Mouse (Mus musculus) ovary, postnatal 10 days (tissue): ENCODE results near the gene Mtrr.

Source experiments
- DNase-seq: peaks from one replicate; pipeline ENCODE4 v3.0.0; 2022; ENCODE audit warnings: low spot score

Mtrr gene

DNA sequence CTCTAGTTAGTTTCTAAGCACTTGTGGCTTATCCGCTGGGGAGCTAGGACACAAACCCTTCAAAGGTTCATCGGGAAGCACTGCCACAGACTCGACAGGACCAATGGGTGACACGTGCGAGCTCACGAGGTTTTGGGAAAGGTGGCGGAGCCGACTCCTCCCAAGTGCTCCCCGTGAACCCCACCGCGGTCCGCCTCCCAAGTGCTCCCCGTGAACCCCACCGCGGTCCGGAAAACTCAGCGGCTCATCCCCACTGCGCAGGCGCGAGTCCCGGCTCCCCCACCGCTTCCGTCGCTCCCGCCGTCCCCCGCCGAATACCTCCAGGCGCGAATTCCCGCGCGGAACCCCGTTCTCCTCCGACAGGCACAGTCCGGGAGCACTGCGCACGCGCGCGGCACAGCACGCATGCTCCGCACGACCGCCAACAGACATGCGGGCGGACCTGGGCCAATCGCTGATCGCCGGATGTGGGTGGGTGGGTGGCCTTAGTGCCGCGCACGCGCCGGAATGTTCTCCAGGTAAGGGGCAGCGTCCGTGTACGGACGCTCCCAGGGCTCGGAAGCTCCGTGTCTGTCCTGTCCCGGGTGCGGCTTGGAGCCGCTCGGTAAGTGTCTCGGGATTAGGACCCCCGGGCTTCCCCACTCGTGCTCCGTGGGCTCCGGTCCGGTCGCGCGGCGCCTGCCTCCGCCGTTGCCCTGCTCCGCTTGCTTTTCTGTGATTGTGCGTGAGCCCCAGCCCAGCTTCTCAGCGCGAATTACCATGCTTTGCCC lies at the start of gene Mtrr, which contains the start of gene Fastkd3:
Gene Mtrr, minus strand, starts transcription at position 403 of the 770 bp plus-strand sequence.
Gene Fastkd3, plus strand, starts transcription at position 488 of the 770 bp plus-strand sequence.
- DNase-seq: peak; percentile 95

DNA sequence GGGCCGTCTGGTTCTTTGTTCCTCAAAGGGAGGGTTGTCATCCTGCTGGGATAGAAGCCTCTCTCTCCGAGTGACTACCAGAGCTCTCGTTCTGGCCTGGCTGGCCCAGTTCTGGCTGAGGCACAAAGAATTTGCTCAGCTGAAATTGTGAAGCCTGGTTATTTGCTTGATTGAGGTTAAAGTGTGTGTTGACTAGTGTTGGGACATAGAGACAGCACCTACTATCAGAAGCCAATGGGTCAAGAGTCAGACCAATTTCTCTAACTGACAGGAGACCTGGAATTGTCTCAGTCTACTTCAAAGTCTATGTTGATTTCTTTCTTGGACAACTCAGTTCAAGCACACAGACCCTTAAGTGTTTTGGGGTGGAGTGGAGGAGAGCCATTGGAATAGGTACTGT lies 45.1 kb upstream of the Mtrr start:
- no peak for DNase-seq

DNA sequence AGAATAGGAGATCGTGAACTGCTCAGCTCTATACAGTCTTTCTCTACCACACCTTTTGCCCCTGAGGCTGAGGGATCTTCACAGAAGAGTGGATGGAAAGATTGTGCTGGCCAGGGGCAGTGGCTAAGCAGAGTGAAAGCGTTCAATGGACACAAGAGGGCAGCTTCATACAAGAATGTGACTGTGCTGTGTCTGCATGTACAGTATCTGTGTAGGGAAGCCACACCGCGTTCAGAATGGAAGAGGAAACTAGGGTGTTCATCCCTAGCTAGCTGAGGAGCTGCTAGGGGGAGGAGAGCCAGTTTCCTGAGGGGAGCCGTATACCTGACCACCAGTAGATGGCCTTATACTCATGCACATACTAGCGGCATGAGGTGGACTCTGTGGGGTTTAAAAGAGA lies 40.8 kb upstream of the Mtrr start:
- DNase-seq: no peak

DNA sequence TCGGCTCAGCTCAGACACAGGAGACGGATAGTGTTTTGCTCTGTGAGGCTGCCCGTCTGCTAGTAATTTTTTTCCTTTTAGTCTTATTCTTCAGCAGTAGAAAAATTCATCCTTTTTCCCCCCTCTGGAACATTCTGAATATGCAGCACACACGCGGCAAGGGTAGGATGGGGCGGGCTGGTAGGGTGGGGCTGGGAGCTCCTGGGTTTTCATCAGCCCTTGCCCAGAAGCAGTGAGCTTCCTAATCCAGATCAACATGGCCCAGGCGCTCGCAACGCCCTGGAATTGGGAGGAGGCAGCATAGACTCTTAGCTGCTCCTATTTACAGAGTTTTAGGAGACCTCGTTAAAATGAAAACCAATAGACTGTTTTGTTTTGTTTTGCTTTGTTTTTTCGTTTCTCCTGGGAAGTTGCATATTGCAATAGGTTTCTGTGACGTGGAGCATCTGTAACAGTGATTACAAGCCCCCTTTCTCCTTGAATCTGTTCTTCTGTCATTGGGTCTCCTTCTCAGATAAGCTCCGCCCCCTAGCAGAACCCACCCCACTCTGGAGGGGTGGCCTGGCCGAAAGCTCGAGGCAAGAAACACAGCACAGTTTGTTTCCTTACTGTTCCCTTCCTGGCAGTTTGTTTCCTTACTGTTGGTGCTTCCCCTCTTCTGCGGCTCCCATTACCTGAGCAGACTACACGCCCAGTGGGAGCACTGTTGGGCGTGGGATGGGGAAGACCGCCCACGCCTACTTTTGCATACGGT lies 25.9 kb upstream of the Mtrr start:
- no peak for DNase-seq

DNA sequence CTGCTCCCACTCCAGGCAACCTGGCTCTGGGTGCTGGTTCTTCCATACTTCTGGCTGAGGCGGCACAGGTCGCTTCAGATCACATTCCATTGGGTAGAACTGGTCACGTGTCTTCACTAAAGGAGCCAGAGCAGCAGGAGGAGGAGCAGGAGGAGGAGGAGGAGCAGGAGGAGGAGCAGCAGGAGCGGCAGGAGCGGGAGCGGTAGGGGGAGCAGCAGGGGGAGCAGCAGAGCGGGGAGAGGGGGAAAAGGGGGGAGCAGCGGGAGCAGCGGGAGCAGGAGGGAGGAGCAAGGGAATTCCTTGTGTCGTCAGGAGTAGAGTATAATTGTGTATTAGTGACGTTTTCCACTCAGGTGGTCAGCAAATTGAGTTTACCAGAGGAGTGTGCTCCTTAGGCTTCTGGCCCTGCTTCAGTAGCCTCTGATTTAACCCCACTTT lies 23.8 kb upstream of the Mtrr start:
- DNase-seq: no peak

DNA sequence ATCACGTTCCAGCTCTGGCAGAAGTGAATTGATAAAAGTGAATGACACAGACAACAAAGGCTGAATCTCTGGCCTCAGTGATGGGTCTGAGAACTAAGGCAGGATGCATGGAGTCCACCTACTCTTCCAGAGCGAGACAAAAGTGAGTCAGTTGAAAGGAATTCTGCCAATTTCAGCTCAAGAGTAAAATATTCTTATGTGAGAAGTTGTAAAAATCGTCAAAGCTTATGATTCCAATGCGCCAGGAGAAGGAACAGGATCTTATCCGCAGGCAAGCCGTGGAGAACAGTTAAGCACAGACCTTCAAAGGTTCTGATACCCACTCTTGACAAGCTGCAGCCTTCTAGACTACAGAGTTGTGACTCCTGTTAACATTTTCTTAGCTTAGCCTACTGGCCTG lies 21.1 kb upstream of the Mtrr start:
- DNase-seq: no peak

DNA sequence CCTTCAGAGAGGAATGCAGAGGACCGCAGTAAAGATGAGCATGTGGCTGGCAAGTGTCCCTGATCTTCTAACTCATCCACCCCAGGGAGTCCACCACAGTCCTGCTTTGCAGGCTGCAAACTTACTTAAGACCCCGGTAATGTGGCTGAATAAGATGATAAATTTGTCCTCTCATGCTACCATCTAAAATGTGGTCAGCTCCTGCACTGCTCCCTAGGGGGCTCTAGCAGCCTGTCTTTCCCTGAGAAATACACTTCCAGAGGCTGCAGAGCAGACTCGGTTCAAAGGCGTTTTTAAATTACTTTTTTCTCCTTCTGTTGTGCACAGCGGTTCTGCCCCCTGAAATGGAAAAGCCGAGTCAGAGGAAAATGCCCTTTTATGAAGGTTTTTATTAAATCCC lies 19.2 kb upstream of the Mtrr start:
- DNase-seq: no peak

DNA sequence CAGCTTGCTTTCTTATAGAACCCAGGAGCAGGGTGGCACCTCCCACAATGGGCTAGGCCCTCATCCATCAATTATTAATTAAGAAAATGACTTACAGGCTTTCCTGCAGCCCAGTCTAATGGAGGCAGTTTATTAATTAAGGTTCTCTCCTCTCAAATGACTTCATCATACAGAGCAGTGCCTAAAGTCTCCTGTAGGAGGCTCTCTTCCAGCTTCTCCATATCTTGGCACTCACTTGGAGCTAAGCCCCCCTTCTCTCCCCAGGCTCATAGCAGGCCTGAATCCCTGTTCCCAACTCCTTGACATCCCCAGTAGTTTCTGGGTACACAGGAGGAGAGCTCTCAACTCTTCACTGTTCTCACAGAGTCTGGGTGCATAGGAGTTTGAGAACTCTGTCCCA lies 17.0 kb upstream of the Mtrr start:
- DNase-seq: no peak

DNA sequence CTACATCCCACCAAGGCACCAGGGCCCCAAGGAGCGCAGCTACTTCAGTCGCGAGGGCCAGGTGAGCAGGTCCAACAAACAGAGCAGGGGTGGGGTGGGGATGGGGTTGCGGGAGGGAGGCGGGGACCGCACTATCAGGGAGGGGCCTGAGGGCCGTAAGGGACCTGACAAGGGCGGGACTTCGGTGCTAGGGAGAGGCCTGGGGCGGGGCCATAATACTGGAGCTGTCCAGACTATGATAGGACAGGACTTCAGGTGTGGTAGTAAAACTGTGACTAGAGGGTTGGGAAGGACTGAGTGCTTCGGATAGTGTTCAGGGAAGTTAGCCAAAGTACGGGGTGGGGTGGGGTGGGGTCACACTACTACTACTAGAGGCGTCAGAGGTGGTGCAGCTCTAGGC lies 15.7 kb upstream of the Mtrr start:
- no peak for DNase-seq

DNA sequence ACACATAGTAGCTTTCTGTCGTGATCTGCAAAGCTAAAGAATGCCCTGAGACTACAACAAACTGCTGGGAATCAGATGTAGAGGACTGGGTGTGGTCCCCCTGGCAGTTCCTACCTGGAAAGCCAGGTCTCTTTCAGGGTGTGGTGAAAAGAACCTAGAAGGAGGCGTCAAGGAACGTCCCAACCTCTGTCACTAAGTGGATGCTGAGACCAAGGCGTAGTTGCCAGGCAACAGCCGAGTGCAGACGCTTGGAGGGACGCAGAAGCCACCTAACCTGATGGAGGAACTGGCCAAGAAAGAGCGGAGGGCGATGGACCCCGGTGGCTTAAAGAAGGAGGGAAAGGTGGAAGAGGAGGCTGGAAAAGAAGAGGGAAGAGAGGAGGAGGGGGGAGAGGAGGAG lies 15.2 kb upstream of the Mtrr start, which contains the start of gene 1700001L19Rik:
Gene 1700001L19Rik, plus strand, starts transcription at position 223 of the 400 bp plus-strand sequence.
- DNase-seq: no peak

DNA sequence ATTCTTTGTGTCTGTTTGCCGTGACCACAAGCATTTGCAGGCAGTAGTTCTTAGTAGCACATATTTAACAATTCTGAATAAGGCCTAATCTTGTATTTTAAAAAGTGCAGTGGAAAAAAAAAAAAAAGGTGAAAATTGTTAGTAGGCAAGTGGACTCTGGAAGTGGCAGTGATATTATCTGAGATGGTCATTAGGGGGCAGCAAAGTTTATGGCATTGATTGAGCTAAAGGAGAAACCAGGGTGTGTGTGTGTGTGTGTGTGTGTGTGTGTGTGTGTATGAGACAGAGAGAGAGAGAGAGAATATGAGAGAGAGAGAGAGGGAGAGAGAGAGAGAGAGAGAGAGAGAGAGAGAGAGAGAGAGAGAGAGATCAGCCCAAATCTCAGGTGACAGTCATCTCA lies 11.8 kb upstream of the Mtrr start:
- DNase-seq: no peak

DNA sequence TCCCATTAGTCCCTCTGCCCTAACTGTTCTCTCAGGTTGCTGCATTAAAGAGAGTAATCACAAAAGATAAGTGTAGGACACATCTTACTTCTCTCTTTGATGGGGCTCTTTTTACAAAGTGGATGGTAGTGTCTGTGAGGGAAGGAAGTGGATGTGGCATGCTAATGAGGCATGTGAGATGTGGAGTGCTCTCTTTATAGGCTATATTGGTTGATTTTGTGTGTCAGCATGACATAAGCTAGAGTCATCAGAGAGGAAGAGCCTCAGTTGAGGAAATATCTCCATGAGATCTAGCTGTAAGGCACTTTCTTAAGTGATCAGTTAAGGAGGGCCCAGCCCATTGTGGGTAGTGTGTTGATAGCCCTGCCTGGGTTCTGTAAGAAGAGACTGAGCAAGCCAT lies 6.4 kb upstream of the Mtrr start:
- DNase-seq: no peak

DNA sequence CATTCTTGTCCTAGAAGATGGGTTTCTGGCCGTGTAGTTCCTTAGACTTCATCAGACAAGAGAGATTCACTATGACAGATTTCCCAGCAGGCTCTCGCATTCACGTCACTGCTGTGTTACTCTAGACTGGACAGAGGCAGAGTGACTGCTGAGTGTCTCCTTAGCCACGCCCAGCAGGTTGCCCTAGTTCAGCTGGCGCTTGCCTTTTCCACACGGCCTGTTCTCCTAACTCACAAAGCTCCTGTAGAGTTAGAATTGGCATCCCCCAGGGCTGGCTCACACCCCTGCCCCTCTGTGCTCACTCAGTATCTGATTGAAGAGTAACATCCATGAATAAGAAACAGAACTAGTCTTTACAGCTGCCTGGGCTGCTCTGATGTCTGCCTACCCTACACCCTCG lies 3.5 kb upstream of the Mtrr start:
- no peak for DNase-seq

DNA sequence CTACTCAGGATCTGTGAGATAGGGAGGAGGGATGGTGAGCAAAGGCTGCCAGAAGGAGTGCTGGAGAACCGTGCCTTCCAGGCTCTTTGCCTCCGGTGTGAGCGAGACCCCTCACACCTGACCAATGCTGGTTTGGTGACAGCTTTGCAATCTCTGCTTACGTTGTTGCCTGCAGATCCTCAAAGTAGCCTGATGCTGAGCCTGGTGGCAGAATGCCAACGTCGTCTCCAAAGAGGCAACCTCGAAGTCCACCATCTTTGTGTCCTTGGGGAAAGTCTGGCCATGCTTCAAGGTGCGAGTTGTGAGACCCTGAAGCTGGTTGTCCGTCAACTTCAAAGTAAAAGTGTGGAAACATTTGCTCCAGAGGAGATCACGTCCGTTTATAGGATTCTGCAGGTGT lies 2.0 kb upstream of the Mtrr start:
- DNase-seq: no peak

DNA sequence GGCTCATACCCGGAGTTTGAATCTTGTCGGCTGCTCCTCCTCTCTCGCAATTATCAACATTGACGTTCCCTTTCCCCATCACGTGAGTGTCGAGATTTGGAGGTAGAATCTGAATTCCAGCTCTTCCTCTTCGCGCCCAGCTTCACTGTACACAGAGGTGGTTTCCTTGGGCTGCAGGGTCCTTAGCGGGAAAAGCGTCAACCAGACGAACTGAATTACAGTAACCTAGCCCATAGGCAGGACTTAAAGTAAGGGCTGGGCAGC lies 500 bp upstream of the Mtrr start:
- DNase-seq: no peak

DNA sequence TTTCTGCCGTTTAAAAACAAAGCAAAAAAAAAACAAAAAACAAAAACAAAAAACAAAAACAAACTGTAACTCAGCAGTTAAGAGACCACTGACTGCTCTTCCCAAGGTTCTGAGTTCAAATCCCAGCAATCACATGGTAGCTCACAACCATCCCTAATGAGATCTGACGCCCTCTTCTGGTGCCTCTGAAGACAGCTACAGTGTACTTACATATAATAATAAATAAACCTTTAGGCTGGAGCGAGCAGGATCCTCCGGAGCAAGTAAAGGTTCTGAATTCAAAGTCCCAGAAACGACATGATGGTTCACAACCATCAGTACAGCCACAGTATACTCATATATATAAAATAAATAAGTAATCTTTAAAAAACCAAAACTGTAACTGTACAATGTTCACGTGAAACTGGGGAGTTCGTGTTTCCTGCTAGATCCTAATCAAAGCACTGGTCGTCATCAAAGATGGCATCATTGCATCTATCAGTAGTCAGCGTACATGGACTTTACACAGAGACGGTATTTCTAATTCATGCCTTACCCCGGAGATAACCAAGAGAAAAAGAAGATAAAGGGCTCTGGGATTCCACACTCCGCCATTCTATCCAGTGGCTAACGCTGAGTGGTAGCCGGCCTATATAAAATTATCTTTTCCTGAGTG lies 736 bp downstream of the Mtrr start:
- no peak for DNase-seq

DNA sequence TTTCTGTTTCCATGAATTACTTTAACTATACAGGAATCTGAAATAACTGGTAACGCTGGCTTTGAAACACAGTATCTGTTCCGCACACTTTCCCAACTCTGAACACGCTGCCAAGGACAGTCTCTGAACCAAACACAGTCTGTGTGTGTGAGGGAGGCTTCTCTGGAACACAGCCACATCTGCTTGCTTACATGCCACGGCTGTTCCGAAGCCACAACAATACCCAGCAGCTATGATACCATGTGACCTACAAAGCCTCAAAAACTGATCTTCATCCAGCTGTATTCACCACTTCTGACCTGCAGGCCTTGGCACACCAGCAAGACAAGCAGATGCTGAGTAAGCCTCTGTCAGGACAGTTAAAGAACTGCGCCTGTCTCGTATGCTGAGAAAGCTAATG lies 4.0 kb downstream of the Mtrr start:
- DNase-seq: no peak

DNA sequence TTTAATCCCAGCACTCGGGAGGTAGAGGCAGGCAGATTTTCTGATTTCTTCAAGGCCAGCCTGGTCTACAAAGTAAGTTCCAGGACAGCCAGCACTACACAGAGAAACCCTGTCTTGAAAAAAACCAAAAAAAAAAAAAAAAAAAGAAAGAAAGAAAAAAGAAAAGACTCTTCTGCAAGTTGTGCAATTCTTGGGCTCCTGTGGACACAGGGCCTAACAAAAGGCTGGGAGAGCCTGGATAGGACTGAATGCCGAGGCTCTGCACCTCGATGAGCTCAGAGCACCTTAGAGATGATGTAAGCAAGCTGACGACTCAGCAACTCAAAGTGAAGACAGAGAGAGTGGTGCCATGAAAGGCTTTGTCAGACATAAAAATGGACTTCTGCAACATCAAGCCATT lies 7.6 kb downstream of the Mtrr start:
- no peak for DNase-seq

DNA sequence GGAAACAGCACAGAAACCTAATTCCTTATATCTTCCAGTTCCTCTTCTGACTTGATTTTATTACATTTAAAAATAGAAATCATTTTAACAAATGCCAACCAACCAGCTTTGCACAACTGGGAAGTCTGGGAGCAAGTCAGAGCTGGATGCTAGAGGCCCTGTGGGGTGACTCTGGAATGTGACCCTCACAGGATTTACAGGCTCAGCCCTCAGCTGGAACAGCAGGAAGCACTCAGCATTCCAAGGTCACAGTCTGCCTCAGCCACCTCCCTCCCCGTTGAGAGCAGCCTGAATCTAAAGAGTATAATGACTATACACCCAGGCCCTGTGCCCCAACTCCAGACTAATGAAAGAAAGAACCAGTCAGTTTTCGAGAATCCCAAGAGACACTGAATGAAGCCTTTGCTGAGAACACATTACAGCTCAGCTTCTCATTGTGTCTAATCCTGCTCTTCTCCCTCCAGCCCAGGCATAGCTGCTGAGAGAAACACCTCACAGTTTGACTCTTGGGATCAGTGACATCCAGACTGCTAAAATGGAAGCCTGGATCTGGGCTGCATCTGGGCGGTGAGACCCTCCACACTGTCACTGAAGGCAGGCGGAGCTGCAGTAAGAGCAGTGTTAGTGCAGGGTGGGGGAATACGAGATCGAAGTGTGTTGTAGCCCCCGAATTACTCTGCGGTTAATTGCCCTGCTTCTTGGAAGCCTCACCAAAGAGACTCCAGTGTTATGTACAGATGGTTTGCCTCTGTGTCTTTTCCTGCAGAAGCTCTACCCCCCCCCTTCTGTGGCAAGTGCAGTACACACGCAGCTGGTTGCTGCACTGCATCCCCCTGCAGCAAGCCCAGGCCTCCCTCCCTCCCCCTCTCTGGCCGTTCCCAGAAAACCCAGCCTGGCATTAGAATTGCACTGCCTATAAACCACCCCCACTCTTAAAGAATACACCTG lies 8.7 kb downstream of the Mtrr start:
- DNase-seq: no peak

DNA sequence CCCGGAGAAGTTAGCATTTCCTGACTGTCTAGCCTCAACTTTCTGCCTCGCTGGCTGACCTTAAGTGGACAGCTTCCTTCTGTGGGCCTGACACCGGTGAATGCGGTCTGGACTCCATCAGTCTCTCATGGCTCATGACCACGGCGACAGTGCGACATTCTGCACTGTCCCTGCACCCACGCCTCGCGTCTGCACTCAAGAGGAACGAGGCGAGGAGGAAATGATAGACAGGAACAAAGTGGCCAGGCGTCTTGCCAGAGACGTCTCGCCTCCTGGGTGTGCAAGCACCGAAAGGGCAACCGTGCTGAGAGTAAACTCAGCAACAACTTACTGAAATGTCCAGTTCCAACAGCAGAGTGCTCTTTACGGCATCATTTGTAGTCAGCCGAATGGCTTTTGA lies 9.7 kb downstream of the Mtrr start:
- no peak for DNase-seq

DNA sequence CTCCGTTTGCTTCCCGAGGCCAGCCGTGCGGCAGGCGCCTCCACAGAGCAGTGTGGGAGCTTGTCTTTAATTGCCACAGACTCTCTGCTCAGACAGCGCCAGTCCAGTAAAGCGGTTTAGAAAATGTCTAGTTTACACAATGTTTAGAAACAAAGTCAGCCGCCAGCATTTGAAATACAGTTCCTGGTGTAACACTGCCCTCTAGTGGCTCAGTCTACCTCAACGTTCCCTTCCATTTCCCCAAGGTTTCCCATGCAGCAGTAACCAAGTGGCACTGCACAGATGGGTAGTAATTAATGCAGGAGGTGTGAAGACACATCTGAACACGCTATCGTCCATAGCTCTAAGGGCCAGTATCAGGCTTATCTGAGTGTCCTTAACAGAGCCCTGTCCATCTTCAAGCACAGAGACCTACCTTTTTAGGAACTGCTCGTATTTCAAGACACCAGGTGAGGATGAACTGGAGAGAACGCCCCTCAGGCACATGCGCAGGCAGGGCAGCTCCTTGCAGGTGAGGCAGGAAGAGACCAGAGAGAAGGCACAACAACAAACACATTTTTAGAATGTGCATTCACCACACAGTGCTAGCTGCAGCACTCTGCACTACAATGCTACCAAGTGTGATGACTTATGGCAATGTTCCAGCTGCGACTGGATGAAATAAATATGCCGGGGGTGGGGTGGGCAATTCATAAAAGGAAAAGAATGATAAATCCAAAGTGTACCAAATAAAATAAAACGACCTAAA lies 12.2 kb downstream of the Mtrr start:
- no peak for DNase-seq
